Mouse (Mus musculus) ES-E14 (cell line): ENCODE measurements around the gene Fntb. TPM values are rescaled to one million over a fixed set of nuclear protein-coding genes. Genes with fewer than 3 reads are reported as not detected.

Experiments used
- DNase-seq: peaks from one replicate; pipeline ENCODE4 v3.0.0-alpha.2; 2013; ENCODE audit warnings: low read depth, low spot score
- H3K27ac ChIP-seq: 2 replicates; pipeline ENCODE4 v1.5.1; 2012; ENCODE audit warnings: low read depth, mild to moderate bottlenecking, low read length, moderate library complexity, mixed read lengths; ENCODE audit not compliant: poor library complexity, insufficient read depth, severe bottlenecking
- H3K36me3 ChIP-seq: 2 replicates; pipeline ENCODE4 v1.6.1; 2012; ENCODE audit warnings: mild to moderate bottlenecking, low read length, moderate library complexity, mixed read lengths; ENCODE audit not compliant: control insufficient read depth, poor library complexity, insufficient read depth, severe bottlenecking
- H3K4me1 ChIP-seq, 2 experiments: fragments of 150-350 bp in 1 of 2; sonication (generic) in 1 of 2; 2 replicates each; pipeline ENCODE4 v1.6.1; 2012; ENCODE audit warnings: low read length in 2 of 2, mild to moderate bottlenecking in 1 of 2, mixed read lengths in 1 of 2; ENCODE audit not compliant: control insufficient read depth in 2 of 2, insufficient read depth in 2 of 2, poor library complexity in 1 of 2
- H3K4me3 ChIP-seq, 2 experiments: fragments of 150-350 bp in 1 of 2; sonication (generic) in 1 of 2; 2 replicates each; pipeline ENCODE4 v1.5.1; 2012; ENCODE audit warnings: low read length in 2 of 2, low read depth in 1 of 2, mild to moderate bottlenecking in 1 of 2, mixed read lengths in 1 of 2; ENCODE audit not compliant: insufficient read depth in 1 of 2, poor library complexity in 1 of 2, severe bottlenecking in 1 of 2
- H3K9ac ChIP-seq: 2 replicates; pipeline ENCODE4 v1.6.1; 2012; ENCODE audit warnings: low read depth, mild to moderate bottlenecking, low read length, mixed read lengths; ENCODE audit not compliant: poor library complexity, insufficient read depth, severe bottlenecking
- H3K9me3 ChIP-seq: fragments of 150-350 bp; sonication (generic); 2 replicates; pipeline ENCODE4 v1.6.1; 2012; ENCODE audit warnings: low read depth, mild to moderate bottlenecking, low read length; ENCODE audit not compliant: control insufficient read depth, insufficient read depth
- CHD2 ChIP-seq: IDR thresholded peaks from 2 replicates; pipeline ENCODE4 v1.6.1; 2014; ENCODE audit warnings: mild to moderate bottlenecking, low read depth, low read length, inconsistent platforms
- HCFC1 ChIP-seq: IDR thresholded peaks from 2 replicates; pipeline ENCODE4 v1.6.1; 2012; ENCODE audit warnings: low read length, inconsistent platforms, borderline replicate concordance; ENCODE audit not compliant: insufficient read depth
- MAFK ChIP-seq: IDR thresholded peaks from 2 replicates; pipeline ENCODE4 v1.6.1; 2014; ENCODE audit warnings: mild to moderate bottlenecking, low read depth, low read length, inconsistent platforms; ENCODE audit not compliant: insufficient read depth
- ZC3H11A ChIP-seq: IDR thresholded peaks from 2 replicates; pipeline ENCODE4 v1.6.1; 2012; ENCODE audit warnings: low read depth, mild to moderate bottlenecking, inconsistent platforms, low read length, borderline replicate concordance
- ZNF384 ChIP-seq: IDR thresholded peaks from 2 replicates; pipeline ENCODE4 v1.6.1; 2012; ENCODE audit warnings: low read depth, low read length, inconsistent platforms
- in situ Hi-C, 2 experiments: fragments of 600-800 bp; cut with MboI; formaldehyde crosslinking; loops; one replicate each; pipeline ENCODE4 v1.15.1; 2025; ENCODE audit warnings: low sequenced_read_pairs in 2 of 2, inconsistent platforms in 1 of 2; ENCODE audit not compliant: unreplicated experiment in 2 of 2
- total RNA-seq: library from RNA; depleted of rRNA; stranded (reverse); fragments of 300-350 nt; gene quantifications from 2 replicates; pipeline ENCODE4 v1.2.3, GENCODE M21; 2012

Fntb gene
- total RNA-seq, 1 experiment, result 24.0 TPM

DNA sequence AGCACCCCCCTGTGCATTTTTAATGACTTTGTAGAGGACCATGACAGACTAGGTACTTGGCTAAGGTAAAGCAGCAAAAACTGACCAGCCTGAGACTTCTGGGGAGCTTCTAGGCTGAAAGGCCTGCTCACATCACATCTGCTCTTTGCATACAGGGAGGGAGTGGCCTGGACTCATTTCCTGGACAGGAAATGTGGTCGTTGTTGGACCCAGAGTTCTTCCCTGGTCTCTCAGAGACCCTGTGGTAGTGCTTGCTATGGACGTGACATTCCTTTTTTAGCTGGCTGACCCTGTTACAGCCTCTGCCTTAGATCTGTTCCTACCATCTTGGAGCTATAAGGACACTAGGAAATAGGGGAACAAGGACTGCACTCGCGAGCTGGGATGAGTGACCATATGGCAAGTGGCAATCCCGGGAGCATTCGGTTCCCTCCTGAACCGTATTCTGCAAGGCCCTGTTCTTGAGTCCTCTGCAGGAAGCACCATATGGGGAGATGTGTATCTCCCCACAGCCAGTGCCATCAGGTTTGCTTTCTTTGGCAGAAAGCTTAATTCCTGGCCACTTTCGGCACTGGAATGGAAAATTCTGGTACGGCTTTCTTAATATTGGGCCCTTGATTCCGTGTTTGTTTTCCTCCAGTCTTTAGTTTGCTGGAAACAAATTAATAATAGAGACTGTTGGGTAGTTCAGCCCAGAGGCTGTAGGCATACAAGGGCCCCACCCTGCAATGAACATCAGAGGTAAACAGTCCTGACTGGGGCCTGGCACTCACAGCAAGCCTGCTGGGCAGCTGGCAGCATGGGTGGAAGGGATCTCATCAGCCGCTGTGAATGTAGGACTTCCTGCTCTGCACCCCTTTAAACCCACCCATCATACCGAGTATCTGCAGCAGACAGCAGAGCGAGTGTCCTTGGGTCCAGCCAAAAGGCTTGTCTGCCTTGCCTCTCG is 166.6 kb downstream of the Fntb start:
- in situ Hi-C loops, result no loop called here
- TF ChIP-seq HCFC1 (no peak), ZC3H11A (no peak), MAFK (no peak), ZNF384 (no peak), CHD2 (no peak)

DNA sequence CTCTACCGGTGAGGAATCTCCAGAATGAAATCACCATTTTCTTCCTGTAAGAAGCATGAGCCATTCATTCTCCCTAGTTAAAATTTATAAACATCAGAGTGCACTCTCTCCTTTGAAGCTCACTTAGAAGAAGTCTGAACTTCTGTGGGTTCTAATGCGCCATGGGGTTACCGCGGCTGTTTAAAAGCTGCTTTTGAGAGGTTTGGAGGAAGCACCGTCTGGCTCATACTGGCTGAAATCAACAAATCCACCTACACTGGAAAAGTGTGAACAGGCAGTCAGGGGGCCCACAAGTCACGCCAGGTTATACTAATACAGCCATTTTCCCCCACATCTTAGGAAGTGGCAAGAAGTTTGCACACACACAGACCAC is 167.3 kb downstream of the Fntb start:
- peaks cover 12% of the 10 kb centered on the region for H3K36me3 ChIP-seq
- peaks cover 9 to 10% of the 10 kb centered on the region in 2 experiments; a peak in 3 of 4 replicates for H3K4me1 ChIP-seq
- H3K9ac ChIP-seq, result no peak overlapping the region
- no peak overlapping the region for H3K4me3 ChIP-seq
- H3K27ac ChIP-seq, result no peak overlapping the region
- in situ Hi-C loops, result no loop called here
- H3K9me3 ChIP-seq, result no peaks in the 10 kb centered on the region
- TF ChIP-seq MAFK (no peak), ZC3H11A (no peak), ZNF384 (no peak), HCFC1 (no peak)
- no peak for DNase-seq

More for the DNA sequence above, 166.6 kb downstream of the Fntb start:
- Histone ChIP-seq H3K27ac (no peak overlapping the region), H3K9me3 (no peaks in the 10 kb centered on the region), H3K9ac (no peak overlapping the region), H3K36me3 (peaks cover 11% of the 10 kb centered on the region), H3K4me3 (no peak overlapping the region), H3K4me1 (peaks cover 9 to 10% of the 10 kb centered on the region in 2 experiments; a peak in 3 of 4 replicates)
- no peak for DNase-seq

DNA sequence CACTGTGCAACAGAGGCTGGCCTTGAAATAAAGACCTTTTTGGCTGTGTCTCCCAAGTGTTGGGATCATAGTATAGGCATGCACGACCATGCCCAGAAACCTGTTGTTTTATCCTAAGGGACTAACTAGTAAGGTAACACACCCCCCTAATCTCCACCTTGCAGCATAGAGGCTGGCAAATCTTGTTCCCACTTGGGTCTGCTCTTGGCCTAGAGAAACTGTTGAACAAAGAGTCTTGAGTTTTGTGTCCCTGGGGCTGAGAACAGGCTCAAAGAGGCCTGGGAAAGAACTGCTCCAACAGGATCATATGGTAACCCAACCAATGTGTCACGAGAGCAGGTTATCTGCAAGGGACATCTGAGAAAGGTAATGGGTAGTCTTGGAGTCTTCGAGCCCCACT is 169.0 kb downstream of the Fntb start:
- Histone ChIP-seq H3K4me3 (no peak overlapping the region), H3K4me1 (peaks cover 9 to 10% of the 10 kb centered on the region in 2 experiments; a peak in 3 of 4 replicates), H3K36me3 (peaks cover 28% of the 10 kb centered on the region), H3K27ac (no peak overlapping the region), H3K9ac (no peak overlapping the region), H3K9me3 (no peaks in the 10 kb centered on the region)
- TF ChIP-seq ZNF384 (no peak), CHD2 (no peak), MAFK (no peak), HCFC1 (no peak), ZC3H11A (no peak)
- DNase-seq, result no peak
- in situ Hi-C loops, result no loop called here

DNA sequence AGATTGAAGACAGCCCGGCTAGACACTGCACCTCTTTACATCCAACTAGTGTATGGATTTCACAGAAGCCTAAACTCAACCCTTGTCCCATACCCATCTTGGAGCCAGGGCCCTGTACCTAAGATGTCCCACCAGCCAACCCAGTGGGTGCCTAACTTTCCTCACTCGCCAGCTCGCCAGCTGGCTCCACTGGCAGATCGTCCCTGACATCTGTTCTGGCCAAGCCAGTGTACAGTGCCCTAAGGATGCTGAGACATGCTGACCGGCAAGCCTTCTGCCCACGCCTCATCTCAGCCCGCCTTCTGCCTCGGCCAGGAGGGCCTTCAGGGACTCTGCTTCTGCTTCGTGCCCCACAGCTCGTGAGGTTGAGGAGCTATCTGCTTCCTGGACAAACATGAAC is 170.8 kb downstream of the Fntb start:
- no peak for DNase-seq
- Histone ChIP-seq H3K27ac (no peak overlapping the region), H3K4me3 (no peak overlapping the region), H3K9me3 (no peaks in the 10 kb centered on the region), H3K4me1 (peaks cover 9 to 10% of the 10 kb centered on the region in 2 experiments; a peak in 3 of 4 replicates), H3K36me3 (peaks cover 36% of the 10 kb centered on the region), H3K9ac (no peak overlapping the region)
- in situ Hi-C loops, result no loop called here
- TF ChIP-seq ZNF384 (no peak), CHD2 (no peak), ZC3H11A (no peak), MAFK (no peak), HCFC1 (no peak)
